Mouse (Mus musculus) lung, postnatal 0 days (tissue): ENCODE results near the gene Mrap.

ENCODE experiments used
- CTCF ChIP-seq: IDR thresholded peaks from 2 replicates; pipeline ENCODE4 v1.5.1; 2016; ENCODE audit warnings: antibody characterized with exemption, mild to moderate bottlenecking
- EP300 ChIP-seq: IDR thresholded peaks from 2 replicates; pipeline ENCODE4 v1.6.1; 2016; ENCODE audit warnings: antibody characterized with exemption, mild to moderate bottlenecking, control low read depth

- no peak for TF ChIP-seq CTCF
- no peak for TF ChIP-seq EP300
Measured at GRCm38 (mm10) chr16:90774646-90775045, 36.6 kb downstream of the Mrap start.
